Mouse (Mus musculus) stomach, postnatal 0 days (tissue): Measurements from ENCODE around the gene Fam173a.

Experiments
- CTCF ChIP-seq: IDR thresholded peaks from 2 replicates; pipeline ENCODE4 v1.5.1; 2016; ENCODE audit warnings: antibody characterized with exemption, low read depth, mild to moderate bottlenecking, moderate library complexity
- EP300 ChIP-seq: optimal IDR thresholded peaks from 2 replicates; pipeline ENCODE3; 2016; ENCODE audit warnings: antibody characterized with exemption

DNA sequence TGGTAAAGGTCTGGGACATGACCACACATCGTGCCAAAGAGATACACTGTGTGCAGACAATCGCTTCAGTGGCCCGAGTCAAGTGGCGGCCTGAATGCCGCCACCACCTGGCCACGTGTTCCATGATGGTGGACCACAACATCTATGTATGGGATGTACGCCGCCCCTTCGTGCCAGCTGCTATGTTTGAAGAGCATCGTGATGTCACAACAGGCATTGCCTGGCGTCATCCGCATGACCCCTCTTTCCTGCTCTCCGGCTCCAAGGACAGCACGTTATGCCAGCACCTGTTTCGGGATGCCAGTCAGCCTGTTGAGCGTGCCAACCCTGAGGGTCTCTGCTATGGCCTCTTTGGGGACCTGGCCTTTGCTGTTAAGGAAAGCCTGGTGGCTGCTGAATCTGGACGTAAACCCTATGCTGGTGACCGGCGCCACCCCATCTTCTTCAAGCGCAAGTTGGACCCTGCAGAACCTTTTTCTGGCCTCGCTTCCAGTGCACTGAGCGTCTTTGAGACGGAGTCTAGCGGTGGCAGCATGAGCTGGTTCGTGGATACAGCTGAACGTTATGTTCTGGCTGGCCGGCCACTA is 33.4 kb upstream of the Fam173a start:
- TF ChIP-seq CTCF: no peak
- TF ChIP-seq EP300: no peak
